Mouse (Mus musculus): Measurements from ENCODE around the gene Rps23. TPM values are rescaled to one million over a fixed set of nuclear protein-coding genes. Genes with fewer than 3 reads are reported as not detected.
"Not testable (repeated sequence)": the region's sequence is repeated elsewhere in the genome, so short reads cannot be mapped to it uniquely, and the experiment has no call there.

The Rps23 gene
- total RNA-seq, 1 experiment from 2014 or later, result 1,288 TPM

GRCm38 (mm10) chr13:90926125-90926765, 3.5 kb downstream of the Rps23 start:
- no peak for ATAC-seq (replicated peaks in 1 of 2; ENCODE audit: insufficient read depth in 1 of 2, low FRiP score in 2 of 2, low TSS enrichment in 1 of 2, low read depth in 1 of 2, poor library complexity in 2 of 2, severe bottlenecking in 2 of 2)

GRCm38 (mm10) chr13:90926938-90927633, 4.3 kb downstream of the Rps23 start:
- no peak for ATAC-seq (replicated peaks in 1 of 2; ENCODE audit: insufficient read depth in 1 of 2, low FRiP score in 2 of 2, low TSS enrichment in 1 of 2, low read depth in 1 of 2, poor library complexity in 2 of 2, severe bottlenecking in 2 of 2)

- not testable (repeated sequence) for ATAC-seq (replicated peaks in 1 of 2; ENCODE audit: insufficient read depth in 1 of 2, low FRiP score in 2 of 2, low TSS enrichment in 1 of 2, low read depth in 1 of 2, poor library complexity in 2 of 2, severe bottlenecking in 2 of 2)
Observed at GRCm38 (mm10) chr13:90928266-90928665, 5.5 kb downstream of the Rps23 start.

- ATAC-seq (replicated peaks in 1 of 2; ENCODE audit: insufficient read depth in 1 of 2, low FRiP score in 2 of 2, low TSS enrichment in 1 of 2, low read depth in 1 of 2, poor library complexity in 2 of 2, severe bottlenecking in 2 of 2), result peak; percentile 66 to 69; a peak in 3 of 4 replicates
Observed at GRCm38 (mm10) chr13:90929847-90930246, 7.1 kb downstream of the Rps23 start.

GRCm38 (mm10) chr13:90933256-90933655, 10.5 kb downstream of the Rps23 start:
- no peak for ATAC-seq (replicated peaks in 1 of 2; ENCODE audit: insufficient read depth in 1 of 2, low FRiP score in 2 of 2, low TSS enrichment in 1 of 2, low read depth in 1 of 2, poor library complexity in 2 of 2, severe bottlenecking in 2 of 2)

- no peak for ATAC-seq (replicated peaks in 1 of 2; ENCODE audit: insufficient read depth in 1 of 2, low FRiP score in 2 of 2, low TSS enrichment in 1 of 2, low read depth in 1 of 2, poor library complexity in 2 of 2, severe bottlenecking in 2 of 2)
Observed at GRCm38 (mm10) chr13:90935852-90936251, 13.1 kb downstream of the Rps23 start.

GRCm38 (mm10) chr13:90939192-90939591, 16.4 kb downstream of the Rps23 start:
- peak in 1 of 2 experiments; percentile 36; a peak in 1 of 4 replicates for ATAC-seq (replicated peaks in 1 of 2; ENCODE audit: insufficient read depth in 1 of 2, low FRiP score in 2 of 2, low TSS enrichment in 1 of 2, low read depth in 1 of 2, poor library complexity in 2 of 2, severe bottlenecking in 2 of 2)

- no peak; a peak in 1 of 4 replicates for ATAC-seq (replicated peaks in 1 of 2; ENCODE audit: insufficient read depth in 1 of 2, low FRiP score in 2 of 2, low TSS enrichment in 1 of 2, low read depth in 1 of 2, poor library complexity in 2 of 2, severe bottlenecking in 2 of 2)
Observed at GRCm38 (mm10) chr13:90939600-90939999, 16.8 kb downstream of the Rps23 start.

- no peak for ATAC-seq (replicated peaks in 1 of 2; ENCODE audit: insufficient read depth in 1 of 2, low FRiP score in 2 of 2, low TSS enrichment in 1 of 2, low read depth in 1 of 2, poor library complexity in 2 of 2, severe bottlenecking in 2 of 2)
Observed at GRCm38 (mm10) chr13:90958894-90959293, 36.1 kb downstream of the Rps23 start.

- no peak for ATAC-seq (replicated peaks in 1 of 2; ENCODE audit: insufficient read depth in 1 of 2, low FRiP score in 2 of 2, low TSS enrichment in 1 of 2, low read depth in 1 of 2, poor library complexity in 2 of 2, severe bottlenecking in 2 of 2)
Observed at GRCm38 (mm10) chr13:90960591-90960990, 37.8 kb downstream of the Rps23 start.

- ATAC-seq (replicated peaks in 1 of 2; ENCODE audit: insufficient read depth in 1 of 2, low FRiP score in 2 of 2, low TSS enrichment in 1 of 2, low read depth in 1 of 2, poor library complexity in 2 of 2, severe bottlenecking in 2 of 2), result no peak
Observed at GRCm38 (mm10) chr13:90962836-90963760, 40.3 kb downstream of the Rps23 start.

- no peak for ATAC-seq (replicated peaks in 1 of 2; ENCODE audit: insufficient read depth in 1 of 2, low FRiP score in 2 of 2, low TSS enrichment in 1 of 2, low read depth in 1 of 2, poor library complexity in 2 of 2, severe bottlenecking in 2 of 2)
Observed at GRCm38 (mm10) chr13:90964511-90964910, 41.8 kb downstream of the Rps23 start.

GRCm38 (mm10) chr13:90965996-90966395, 43.2 kb downstream of the Rps23 start:
- no peak for ATAC-seq (replicated peaks in 1 of 2; ENCODE audit: insufficient read depth in 1 of 2, low FRiP score in 2 of 2, low TSS enrichment in 1 of 2, low read depth in 1 of 2, poor library complexity in 2 of 2, severe bottlenecking in 2 of 2)

- peak; percentile 92 to 98 for ATAC-seq (replicated peaks in 1 of 2; ENCODE audit: insufficient read depth in 1 of 2, low FRiP score in 2 of 2, low TSS enrichment in 1 of 2, low read depth in 1 of 2, poor library complexity in 2 of 2, severe bottlenecking in 2 of 2)
Observed at GRCm38 (mm10) chr13:90967422-90967821, 44.7 kb downstream of the Rps23 start.

GRCm38 (mm10) chr13:90968940-90969339, 46.2 kb downstream of the Rps23 start:
- ATAC-seq (replicated peaks in 1 of 2; ENCODE audit: insufficient read depth in 1 of 2, low FRiP score in 2 of 2, low TSS enrichment in 1 of 2, low read depth in 1 of 2, poor library complexity in 2 of 2, severe bottlenecking in 2 of 2), result no peak

- ATAC-seq (replicated peaks in 1 of 2; ENCODE audit: insufficient read depth in 1 of 2, low FRiP score in 2 of 2, low TSS enrichment in 1 of 2, low read depth in 1 of 2, poor library complexity in 2 of 2, severe bottlenecking in 2 of 2), result no peak
Observed at GRCm38 (mm10) chr13:90970259-90971017, 47.7 kb downstream of the Rps23 start.

GRCm38 (mm10) chr13:90973409-90973808, 50.7 kb downstream of the Rps23 start:
- no peak for ATAC-seq (replicated peaks in 1 of 2; ENCODE audit: insufficient read depth in 1 of 2, low FRiP score in 2 of 2, low TSS enrichment in 1 of 2, low read depth in 1 of 2, poor library complexity in 2 of 2, severe bottlenecking in 2 of 2)
